In genomic region chr13:84348701-84348975, GRCm38 (mm10) we compare ENCODE assay signal across 7 mouse cellular contexts.
DNase-seq lines count a peak whose midpoint lies in the region; ATAC-seq and TF ChIP-seq lines count a peak whose summit lies in the region.

No protein-coding gene starts in this region.

- TF ChIP-seq POLR2A in spleen, adult 2 months (IDR thresholded peaks at IDR 0.05; ENCODE audit: low read depth, low read length): no peak

- 1% methylated on average over 9 of the region's 9 CpGs for WGBS in spleen, adult 2 months
- under 1% methylated on average over 9 of the region's 9 CpGs for WGBS in forebrain, postnatal 0 days
- under 1% methylated on average over 9 of the region's 9 CpGs for WGBS in liver, embryonic 12.5 days (ENCODE audit: insufficient replicate concordance)
- WGBS in stomach, embryonic 16.5 days: under 1% methylated on average over 9 of the region's 9 CpGs

- peak overlapping the region; percentile 35; the same call in 1 of the 2 replicates for H3K4me3 ChIP-seq in spleen, adult 2 months (ENCODE audit: extremely low read depth, insufficient read depth, insufficient read length)
- H3K4me3 ChIP-seq in forebrain, postnatal 0 days (ENCODE audit: low read depth, low read length): peak overlapping the region; percentile 50
- peak overlapping the region; percentile 45 for H3K4me3 ChIP-seq in liver, embryonic 12.5 days
- peak overlapping the region; percentile 48 for H3K4me3 ChIP-seq in stomach, embryonic 16.5 days (replicated peaks; ENCODE audit: low read length)

- no peaks in the 10 kb centered on the region for H3K36me3 ChIP-seq in spleen, adult 2 months (ENCODE audit: control insufficient read depth, insufficient read depth, low read length)
- no peaks in the 10 kb centered on the region for H3K36me3 ChIP-seq in forebrain, postnatal 0 days (ENCODE audit: insufficient read depth)
- no peaks in the 10 kb centered on the region for H3K36me3 ChIP-seq in liver, embryonic 12.5 days
- H3K36me3 ChIP-seq in stomach, embryonic 16.5 days (ENCODE audit: control insufficient read depth, insufficient read depth, low read length): no peaks in the 10 kb centered on the region

- H3K27me3 ChIP-seq in spleen, adult 2 months (ENCODE audit: control insufficient read depth, insufficient read depth, low read length): peaks cover 18% of the 10 kb centered on the region
- no peaks in the 10 kb centered on the region for H3K27me3 ChIP-seq in forebrain, postnatal 0 days (ENCODE audit: insufficient read depth, low read length)
- peaks cover 73% of the 10 kb centered on the region for H3K27me3 ChIP-seq in liver, embryonic 12.5 days (replicated peaks)
- H3K27me3 ChIP-seq in stomach, embryonic 16.5 days (ENCODE audit: control insufficient read depth, insufficient read depth, low read length): peaks cover 28% of the 10 kb centered on the region

- no peak for TF ChIP-seq CTCF in spleen, adult 2 months (IDR thresholded peaks at IDR 0.05; ENCODE audit: extremely low read depth, insufficient read depth, insufficient read length, insufficient replicate concordance)
- no peak for TF ChIP-seq CTCF in forebrain, postnatal 0 days (IDR thresholded peaks at IDR 0.05; ENCODE audit: low read depth)

- no peak; the same call in 1 of the 2 replicates for ATAC-seq in forebrain, postnatal 0 days
- ATAC-seq in liver, embryonic 12.5 days: no peak
- no peak for ATAC-seq in stomach, embryonic 16.5 days (ENCODE audit: insufficient read depth, low FRiP score)
- ATAC-seq in megakaryocyte progenitor cell, adult 5-6 weeks (replicated peaks; ENCODE audit: poor library complexity): no peak
- ATAC-seq in granulocyte monocyte progenitor cell, adult 5-6 weeks (replicated peaks; ENCODE audit: poor library complexity, severe bottlenecking): no peak; the same call in 1 of the 2 replicates

- H3K4me1 ChIP-seq in spleen, adult 2 months (ENCODE audit: control insufficient read depth, insufficient read depth, insufficient read length): peaks cover 5% of the 10 kb centered on the region; the same call in 1 of the 2 replicates
- H3K4me1 ChIP-seq in forebrain, postnatal 0 days (ENCODE audit: insufficient read depth): peaks cover 23% of the 10 kb centered on the region
- 0 out of 2 replicates have a peak, but pooled peaks cover 5% of the 10 kb centered on the region for H3K4me1 ChIP-seq in liver, embryonic 12.5 days
- no peaks in the 10 kb centered on the region; the same call in 1 of the 2 replicates for H3K4me1 ChIP-seq in stomach, embryonic 16.5 days (ENCODE audit: control insufficient read depth, insufficient read depth, low read length)

- no peaks in the 10 kb centered on the region for H3K9me3 ChIP-seq in forebrain, postnatal 0 days (ENCODE audit: low read length)
- no peaks in the 10 kb centered on the region for H3K9me3 ChIP-seq in liver, embryonic 12.5 days (replicated peaks)
- H3K9me3 ChIP-seq in stomach, embryonic 16.5 days (replicated peaks; ENCODE audit: control insufficient read depth, low read length): no peaks in the 10 kb centered on the region

- H3K27ac ChIP-seq in spleen, adult 2 months (ENCODE audit: insufficient read depth, low read length): no peak overlapping the region
- peak overlapping the region; percentile 99 for H3K27ac ChIP-seq in forebrain, postnatal 0 days (ENCODE audit: low read depth, low read length)
- H3K27ac ChIP-seq in liver, embryonic 12.5 days: no peak overlapping the region
- 0 out of 2 replicates have a peak overlapping the region, but pooled peaks have one; percentile 20 for H3K27ac ChIP-seq in stomach, embryonic 16.5 days (ENCODE audit: low read length)

- no peak for DNase-seq in spleen, adult 2 months (ENCODE audit: low read depth in 1 of 2, low spot score in 2 of 2)
- no peak for DNase-seq in spleen, adult 18-20 months
- DNase-seq in forebrain, postnatal 0 days: no peak

- peak overlapping the region; percentile 70 for H3K4me2 ChIP-seq in forebrain, postnatal 0 days (ENCODE audit: low read depth)
- peak overlapping the region; percentile 65 for H3K4me2 ChIP-seq in liver, embryonic 12.5 days
- peak overlapping the region; percentile 95 for H3K4me2 ChIP-seq in stomach, embryonic 16.5 days (ENCODE audit: low read depth, low read length)

- H3K9ac ChIP-seq in forebrain, postnatal 0 days: peak overlapping the region; percentile 95
- no peak overlapping the region for H3K9ac ChIP-seq in liver, embryonic 12.5 days
- peak overlapping the region; percentile 54 for H3K9ac ChIP-seq in stomach, embryonic 16.5 days (ENCODE audit: low read length)

Comparison
In these comparisons a context has a peak if more than half of its experiments do, and no peak if none do; other contexts are left out.
1. H3K27ac ChIP-seq: peak in forebrain, postnatal 0 days (single experiment) and stomach, embryonic 16.5 days (single experiment); none in spleen, adult 2 months (single experiment) and liver, embryonic 12.5 days (single experiment).
2. Peak in every context shown above with its lines, with median percentiles within 50 percentile points of each other: H3K4me3 ChIP-seq and H3K4me2 ChIP-seq.